Mouse (Mus musculus): Measurements from ENCODE around the gene Rilp.

Rilp gene

DNA sequence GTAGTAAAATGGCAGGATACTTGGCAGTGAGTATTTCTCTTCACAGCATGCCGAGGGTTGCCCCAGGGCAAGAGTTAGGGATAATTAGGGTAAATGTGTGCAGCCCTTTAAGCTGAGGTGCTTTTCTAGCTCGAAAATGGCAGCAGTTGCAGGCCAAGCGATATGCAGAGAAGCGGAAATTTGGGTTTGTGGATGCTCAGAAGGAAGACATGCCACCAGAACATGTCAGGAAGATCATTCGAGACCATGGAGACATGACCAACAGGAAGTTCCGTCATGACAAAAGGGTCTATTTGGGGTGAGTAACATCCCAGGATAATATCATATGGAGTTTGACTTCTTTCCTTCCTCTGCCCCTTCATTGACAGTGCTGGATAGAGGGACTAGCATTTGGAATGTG, 22.4 kb upstream of the Rilp start:
- WGBS, result 30% methylated on average over 6 of the region's 6 CpGs

DNA sequence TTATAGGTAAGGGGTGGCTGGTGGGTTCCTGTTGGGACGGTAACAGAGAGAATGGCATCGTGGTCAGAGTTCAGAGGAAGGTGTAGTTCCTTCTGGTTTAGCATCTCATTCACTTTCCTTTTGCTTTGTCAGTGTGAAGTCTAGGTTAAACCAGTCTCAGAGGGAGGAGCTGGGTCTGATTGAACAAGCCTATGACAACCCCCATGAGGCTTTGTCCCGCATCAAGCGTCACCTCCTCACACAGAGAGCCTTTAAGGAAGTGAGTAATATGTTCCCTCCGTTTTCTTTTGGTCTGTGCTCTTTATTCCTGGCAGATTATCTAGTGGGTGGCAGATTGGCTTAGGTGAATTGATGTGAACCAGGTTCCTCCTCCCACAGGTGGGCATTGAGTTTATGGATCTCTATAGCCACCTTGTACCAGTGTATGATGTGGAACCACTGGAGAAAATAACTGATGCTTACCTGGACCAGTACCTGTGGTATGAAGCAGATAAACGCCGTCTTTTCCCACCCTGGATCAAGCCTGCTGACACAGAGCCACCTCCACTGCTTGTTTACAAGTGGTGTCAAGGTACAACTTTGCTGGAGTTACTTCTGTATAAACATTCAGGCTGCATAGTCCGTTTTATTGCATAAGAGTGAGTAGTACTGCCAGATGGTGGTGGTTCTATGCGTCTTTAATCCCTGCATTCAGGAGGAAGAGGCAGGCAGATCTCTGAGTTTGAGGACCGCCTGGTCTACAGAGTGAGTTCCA, 15.4 kb upstream of the Rilp start:
- 92% methylated on average over 10 of the region's 10 CpGs for WGBS

DNA sequence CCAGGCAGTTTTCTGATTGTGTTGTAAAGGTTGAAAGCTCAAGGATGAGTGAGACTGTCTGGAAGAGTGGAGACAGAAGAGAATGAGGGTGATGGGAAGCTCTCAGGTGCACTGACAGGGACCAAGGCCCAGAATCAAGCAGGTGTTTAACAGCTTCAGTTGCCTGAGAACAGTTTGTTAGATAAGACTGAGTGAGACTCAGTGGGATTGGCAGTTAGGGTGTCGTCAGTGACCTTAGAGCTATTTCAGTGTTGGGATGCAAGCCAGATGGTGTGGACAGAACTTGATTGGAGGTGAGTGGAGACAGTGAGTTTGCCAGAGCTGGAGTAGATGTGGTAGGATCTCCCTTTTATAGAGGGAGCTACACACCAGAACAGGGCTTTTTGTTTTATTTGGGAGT, 11.8 kb upstream of the Rilp start:
- 63% methylated on average over 1 of the region's 1 CpGs for WGBS

DNA sequence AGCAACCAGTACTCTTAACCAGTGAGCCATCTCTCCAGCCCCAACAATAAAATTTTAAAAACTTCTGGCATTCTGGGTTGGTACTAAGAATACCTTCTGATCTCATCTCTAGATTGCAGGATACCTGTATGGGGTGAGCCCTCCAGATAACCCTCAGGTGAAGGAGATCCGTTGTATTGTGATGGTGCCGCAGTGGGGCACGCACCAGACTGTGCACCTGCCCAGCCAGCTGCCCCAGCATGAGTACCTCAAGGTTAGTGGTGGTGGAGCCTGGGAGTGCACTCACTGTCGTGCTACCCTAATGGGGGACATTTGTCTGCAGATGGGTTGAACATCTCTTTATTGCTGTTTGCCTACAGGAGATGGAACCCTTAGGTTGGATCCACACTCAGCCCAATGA, 1.7 kb upstream of the Rilp start:
- WGBS, result 94% methylated on average over 4 of the region's 4 CpGs

DNA sequence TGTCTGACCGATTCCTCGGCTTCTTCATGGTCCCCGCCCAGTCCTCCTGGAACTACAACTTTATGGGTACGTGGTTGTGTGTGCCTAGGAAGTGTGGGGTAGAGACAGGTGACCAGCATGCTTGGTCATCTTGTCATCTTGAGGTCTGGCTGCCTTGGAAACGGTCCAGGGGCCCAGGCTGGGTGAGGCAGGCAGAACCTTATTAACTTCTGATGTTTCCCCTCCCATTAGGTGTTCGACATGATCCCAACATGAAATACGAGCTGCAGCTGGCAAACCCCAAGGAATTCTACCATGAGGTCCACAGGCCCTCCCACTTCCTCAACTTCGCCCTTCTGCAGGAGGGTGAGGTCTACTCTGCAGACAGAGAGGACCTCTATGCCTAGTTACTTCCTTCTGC, 990 bp upstream of the Rilp start:
- 80% methylated on average over 8 of the region's 8 CpGs for WGBS

DNA sequence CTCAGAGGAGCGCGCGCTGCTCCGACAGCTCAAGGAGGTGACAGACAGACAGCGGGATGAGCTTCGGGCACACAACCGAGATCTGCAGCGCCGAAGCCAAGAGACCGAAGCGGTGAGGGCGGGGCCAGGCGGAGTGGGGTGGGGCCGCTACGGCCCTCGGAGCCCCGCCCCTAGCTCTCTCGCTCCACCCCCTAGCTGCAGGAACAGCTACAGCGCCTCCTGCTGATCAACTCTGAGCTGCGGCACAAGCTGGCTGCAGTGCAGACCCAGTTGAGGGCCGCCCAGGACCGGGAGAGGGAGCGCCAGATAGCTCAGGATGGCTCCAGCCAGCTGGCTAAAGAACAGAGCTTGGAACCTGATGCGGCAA, 716 bp downstream of the Rilp start:
- 2% methylated on average over 24 of the region's 24 CpGs for WGBS

DNA sequence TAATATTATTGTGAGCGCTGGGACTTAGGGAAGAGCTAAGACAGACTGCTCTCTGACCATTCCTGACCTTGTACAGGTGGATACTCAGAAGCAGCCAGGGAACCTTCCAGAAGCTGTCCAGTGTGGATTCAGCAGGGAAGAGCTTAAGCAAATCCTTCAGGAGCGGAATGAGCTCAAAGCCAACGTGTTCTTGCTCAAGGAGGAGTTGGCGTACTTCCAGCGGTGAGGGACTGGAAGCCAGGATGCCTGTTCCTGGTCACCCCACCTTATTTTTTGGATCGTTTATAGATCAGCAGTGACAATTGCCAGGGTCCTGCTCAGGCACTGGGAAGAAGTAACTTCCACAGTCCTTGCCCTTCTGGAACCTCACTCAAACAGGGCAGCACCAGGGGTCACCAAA, 1.3 kb downstream of the Rilp start:
- WGBS, result 68% methylated on average over 6 of the region's 6 CpGs

DNA sequence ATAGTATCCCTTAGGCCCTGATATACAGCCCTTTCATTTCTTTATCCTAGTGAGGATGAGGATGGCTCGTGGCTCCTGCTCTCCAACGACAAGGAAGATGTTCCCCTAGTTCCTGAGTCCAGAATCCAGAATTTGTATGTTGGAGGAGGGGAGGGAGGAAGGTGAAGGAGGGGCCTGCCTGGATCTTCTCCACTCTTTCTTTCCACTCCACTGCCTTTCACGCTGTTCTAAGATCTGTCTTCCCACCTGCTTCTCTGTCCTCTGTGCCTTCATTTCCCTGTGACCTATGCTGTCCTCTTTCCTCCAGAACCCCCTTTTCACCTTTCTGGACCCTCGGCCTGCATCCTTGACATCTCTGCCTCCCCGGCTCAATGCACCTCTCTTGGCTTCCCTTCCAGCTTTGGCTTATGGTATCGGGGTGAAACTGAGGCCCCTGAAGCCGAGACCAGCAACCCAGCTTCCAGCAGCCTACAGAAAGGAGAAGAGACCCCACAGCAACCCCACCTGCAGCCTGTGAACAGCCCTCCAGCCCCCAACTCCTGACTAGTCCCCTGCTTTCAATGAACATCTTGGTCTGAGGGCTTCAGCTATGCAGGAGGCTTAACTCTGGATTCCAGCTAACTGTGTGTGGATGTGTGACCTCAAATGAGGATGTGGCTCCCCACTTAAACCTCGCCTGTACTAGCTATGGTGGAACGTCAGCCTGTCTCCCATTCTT, 2.6 kb downstream of the Rilp start:
- WGBS, result 86% methylated on average over 9 of the region's 9 CpGs

DNA sequence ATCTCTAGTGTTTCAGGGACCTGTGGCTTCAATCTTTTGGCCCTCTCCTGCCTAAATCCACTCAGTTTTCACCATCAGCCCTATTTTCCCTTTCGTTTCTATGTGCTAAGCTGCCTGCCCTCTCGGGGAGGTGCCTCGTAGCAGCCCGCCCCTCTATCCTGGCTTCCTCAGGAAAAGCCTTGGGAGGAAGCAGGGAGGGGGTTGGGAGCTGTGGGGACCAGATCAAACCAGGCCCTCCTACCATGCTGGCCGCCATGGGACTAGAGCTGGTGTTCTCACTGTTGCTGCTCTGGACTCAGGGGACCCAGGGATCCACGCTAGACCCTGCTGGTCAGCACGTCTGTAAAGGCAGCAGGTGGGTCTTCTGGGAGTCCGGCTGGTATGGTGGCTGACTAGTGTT, 3.4 kb downstream of the Rilp start, which contains the start of gene Scarf1:
TSS of gene Scarf1 (plus strand) at position 205 of the 400 bp plus-strand sequence.
- WGBS, result 72% methylated on average over 8 of the region's 8 CpGs

DNA sequence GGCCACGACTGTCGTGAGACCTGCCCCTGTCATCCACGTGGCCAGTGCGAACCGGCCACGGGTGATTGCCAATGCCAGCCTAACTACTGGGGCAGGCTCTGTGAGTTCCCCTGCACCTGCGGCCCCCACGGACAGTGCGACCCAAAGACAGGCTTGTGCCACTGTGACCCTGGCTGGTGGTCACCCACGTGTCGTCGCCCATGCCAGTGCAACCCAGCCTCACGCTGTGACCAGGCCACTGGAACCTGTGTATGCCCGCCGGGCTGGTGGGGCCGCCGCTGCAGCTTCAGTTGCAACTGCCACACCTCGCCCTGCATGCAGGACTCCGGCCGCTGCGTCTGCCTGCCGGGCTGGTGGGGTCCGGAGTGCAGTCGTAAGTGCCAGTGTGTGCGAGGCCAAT, 5.3 kb downstream of the Rilp start:
- 96% methylated on average over 25 of the region's 25 CpGs for WGBS

DNA sequence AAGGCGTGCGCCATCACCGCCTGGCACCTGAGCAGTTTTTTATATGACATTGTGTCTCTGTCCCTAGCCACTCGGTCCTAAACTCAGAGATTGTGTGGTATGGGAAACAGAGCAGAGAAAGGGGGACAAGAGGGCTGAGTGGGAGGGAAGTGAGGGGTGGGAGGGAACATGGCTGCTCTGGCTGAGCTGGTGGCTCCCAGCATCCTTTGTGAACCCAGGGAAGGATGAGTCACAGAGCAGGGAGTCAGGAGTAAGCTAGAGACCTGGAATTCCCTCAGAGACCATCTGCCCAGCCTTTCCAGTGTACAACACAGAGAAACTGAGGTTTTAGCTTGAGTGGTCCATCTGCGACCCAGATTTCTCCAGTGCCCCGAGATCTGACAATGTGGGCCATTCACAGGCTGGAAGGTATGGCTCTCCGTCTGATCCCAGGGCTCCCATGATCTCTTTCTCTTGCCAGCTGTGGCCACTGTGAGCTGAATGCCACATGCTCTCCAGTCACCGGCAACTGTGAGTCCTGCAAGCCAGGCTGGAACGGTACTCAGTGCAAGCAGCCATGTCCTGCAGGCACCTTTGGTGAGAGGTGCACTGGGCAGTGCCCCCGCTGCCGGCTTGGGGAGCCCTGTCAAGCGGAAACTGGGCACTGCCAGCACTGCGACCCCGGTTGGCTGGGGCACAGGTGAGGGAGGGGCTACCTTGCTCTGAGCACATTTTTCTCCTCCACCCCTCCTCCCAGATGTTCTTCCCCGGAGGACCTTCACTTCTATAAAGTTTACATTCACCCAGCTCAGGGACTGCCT, 10.1 kb downstream of the Rilp start:
- WGBS, result 67% methylated on average over 15 of the region's 15 CpGs

DNA sequence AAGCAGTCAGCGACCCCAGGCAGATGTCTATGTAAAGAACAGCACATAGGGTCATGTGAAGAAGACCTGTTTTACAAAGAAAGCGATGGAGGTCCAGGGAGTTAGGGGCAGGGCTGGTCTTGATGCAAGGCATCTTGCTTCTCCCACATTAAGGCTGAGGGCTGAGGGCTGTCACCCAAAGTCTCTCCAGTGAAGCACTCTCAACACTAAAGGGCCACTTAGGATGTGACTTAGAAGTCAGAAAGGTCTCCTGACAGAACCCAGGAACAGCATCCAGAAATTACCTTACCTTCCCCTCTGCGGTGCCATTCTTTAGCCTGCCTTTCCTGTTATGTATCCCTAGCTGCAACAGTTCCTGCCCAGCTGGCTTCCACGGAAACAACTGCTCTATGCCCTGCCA, 11.7 kb downstream of the Rilp start:
- WGBS, result 89% methylated on average over 4 of the region's 4 CpGs

DNA sequence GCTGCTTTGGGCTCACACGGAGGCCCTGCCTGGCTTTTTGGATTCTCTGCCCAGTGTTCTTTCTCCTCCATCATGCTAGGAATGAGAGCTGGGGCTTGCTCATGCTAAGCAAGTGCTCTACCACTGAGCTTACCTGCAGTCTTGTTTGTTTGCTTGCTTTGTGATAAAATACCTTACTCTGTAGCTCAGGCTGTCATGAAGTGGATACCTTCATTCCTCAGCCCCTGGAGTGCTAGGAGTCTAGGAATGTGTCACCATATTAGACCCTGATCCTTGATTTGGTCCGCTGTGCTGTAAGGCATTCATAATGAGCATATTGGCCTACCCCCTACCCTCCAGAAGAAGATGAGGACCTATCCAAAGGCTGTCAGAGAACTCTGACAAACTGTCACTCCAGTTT, 12.9 kb downstream of the Rilp start:
- 89% methylated on average over 2 of the region's 2 CpGs for WGBS

DNA sequence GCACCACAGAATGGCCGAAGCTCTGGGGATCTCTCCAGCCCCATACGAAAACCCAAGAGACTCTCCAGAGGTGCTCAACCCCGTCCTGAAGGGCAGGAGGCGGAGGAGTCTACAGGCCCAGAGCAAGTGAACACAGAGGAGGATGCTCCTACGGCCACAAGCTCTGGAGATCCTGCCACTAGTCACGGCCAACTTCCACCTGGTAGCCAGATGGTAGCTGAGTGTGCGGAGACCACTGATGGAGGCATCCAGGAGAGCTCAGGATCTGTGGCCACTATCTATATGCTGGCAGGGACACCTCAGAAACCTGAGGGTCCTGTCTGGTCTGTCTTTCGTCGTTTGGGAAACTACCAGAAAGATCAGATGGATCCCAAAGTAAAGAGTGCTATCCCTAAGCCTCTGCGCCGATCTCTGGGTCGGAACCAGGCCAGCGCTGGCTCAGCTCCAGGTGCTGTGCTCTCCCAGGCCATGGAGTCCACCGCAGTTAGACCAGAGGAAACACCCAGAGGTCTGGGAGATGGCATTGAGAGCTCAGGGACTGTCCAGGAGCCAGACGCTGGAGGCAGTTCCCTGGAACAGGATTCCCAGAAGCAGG, 15.7 kb downstream of the Rilp start:
- WGBS, result 90% methylated on average over 15 of the region's 15 CpGs

DNA sequence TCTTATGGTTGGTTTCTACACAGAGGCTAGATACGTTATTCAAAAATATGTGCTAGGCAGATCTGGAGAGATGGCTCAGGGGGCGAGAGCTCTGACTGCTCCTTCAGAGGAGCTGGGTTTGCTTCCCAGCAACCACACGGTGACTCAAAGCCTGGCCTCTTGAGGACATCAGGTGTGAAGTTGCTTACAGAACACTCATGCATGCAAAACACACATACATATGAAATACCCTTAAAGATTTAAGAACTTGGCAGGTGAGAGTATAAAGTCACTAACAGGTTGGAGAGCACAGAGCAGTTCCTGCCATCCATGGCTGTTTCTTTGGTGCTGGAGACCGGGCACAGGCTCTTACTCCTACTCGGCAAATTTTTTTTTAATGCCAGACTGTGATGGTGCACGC, 17.0 kb downstream of the Rilp start:
- WGBS, result 90% methylated on average over 6 of the region's 6 CpGs

DNA sequence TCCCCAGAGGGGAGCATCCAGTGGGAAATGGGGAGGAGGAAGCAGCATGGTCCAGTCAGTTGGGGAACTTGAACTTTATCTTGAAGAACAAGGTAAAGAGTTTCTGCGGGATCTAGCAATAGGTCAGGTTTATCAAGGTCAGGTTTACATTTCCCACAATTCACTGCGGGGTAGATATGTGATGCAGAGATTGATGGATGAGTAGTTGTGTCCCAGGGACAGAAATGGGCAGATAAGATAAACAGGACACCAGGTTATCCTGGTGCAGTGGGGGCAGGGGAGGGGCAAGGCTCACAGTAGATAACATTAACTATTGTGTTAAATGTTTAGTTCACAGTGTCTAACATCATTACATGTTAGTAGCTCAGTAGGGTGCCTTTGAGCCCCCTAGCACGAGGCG, 19.9 kb downstream of the Rilp start:
- WGBS, result 59% methylated on average over 4 of the region's 4 CpGs

DNA sequence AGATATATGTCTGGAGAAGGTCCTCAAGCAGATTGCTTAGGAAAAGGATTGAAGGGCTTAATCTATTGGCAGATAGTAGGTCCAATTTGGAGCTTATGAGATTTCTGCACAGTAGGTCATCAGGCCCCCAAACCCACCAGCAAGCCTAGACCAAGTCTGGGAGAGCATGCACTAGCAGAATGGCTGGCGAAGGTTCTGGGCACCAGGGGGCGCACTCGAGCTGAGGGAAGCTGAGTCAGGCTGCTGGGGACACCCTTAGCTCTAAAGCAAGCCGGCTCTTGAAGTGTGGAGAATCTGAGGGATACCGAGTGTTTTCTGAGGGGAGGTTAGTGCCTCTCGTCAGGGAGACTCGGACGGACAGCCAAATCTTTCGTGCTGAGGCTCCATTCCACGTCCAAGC, 20.4 kb downstream of the Rilp start:
- 0% methylated on average over 10 of the region's 10 CpGs for WGBS

DNA sequence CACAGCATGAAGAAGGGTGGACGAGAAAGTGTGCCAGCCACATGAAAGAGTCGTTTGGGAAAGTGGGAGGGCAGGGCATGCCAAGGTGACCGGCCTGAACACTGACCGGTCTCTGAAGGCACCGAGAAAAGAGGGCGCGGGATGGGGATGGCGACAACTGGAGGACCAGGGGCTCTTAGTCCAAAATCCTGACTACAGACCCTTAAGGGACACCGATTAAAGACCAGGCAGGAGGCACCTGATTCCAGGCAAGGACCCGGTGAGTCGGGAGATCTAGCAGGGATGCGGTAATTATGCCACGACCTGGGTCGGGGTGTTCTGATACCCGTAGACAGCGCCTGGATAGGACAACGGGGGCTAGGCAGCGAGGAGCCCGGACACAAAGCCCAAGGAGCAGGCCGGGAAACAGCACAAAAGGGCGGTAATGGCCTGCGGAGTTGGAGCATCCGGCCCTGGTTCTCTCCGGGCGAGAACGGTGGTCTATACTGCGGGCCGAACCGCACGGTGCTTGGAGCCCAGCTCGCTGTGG, 21.0 kb downstream of the Rilp start:
- WGBS, result under 1% methylated on average over 31 of the region's 31 CpGs

DNA sequence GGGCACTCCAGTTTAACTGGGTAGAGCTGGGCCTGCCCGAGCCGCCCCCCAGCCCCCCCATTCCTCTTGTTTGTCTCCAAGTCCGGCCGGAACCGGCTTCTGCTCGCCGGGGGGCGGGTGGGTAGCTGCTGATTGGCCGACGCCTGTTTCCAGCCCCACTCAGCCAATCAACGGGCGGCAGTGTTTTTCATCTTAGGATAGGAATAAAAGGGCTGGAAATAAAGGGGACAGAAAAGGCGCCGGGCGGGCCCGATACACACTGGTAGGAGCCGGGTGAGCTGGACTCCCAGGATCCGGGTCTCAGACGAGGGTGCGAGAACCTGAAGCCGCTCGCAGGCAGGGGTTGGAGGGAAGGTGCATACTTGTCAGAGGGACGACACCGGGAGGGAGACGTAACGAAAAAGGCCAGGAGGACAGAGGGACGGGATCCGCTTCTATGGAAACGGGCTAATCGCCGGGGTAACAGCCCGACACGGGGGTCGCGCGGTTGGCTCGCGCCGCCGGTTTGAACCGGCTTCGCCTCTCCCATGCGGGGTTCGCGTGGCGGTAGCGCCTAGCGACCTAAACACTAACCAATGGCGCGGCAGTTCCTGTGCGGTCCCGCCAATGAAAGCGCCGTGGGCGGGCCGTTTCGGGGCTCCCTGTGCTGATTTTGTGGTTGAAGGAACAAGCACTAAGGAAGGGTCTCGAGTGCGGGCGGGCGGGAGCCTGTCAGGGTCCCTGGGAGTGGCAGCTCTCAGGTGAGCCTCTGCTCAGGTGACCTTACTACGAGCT, 21.8 kb downstream of the Rilp start, which contains the start of gene Slc43a2:
TSS of gene Slc43a2 (plus strand) at position 226 of the 774 bp plus-strand sequence.
- WGBS, result under 1% methylated on average over 62 of the region's 62 CpGs

DNA sequence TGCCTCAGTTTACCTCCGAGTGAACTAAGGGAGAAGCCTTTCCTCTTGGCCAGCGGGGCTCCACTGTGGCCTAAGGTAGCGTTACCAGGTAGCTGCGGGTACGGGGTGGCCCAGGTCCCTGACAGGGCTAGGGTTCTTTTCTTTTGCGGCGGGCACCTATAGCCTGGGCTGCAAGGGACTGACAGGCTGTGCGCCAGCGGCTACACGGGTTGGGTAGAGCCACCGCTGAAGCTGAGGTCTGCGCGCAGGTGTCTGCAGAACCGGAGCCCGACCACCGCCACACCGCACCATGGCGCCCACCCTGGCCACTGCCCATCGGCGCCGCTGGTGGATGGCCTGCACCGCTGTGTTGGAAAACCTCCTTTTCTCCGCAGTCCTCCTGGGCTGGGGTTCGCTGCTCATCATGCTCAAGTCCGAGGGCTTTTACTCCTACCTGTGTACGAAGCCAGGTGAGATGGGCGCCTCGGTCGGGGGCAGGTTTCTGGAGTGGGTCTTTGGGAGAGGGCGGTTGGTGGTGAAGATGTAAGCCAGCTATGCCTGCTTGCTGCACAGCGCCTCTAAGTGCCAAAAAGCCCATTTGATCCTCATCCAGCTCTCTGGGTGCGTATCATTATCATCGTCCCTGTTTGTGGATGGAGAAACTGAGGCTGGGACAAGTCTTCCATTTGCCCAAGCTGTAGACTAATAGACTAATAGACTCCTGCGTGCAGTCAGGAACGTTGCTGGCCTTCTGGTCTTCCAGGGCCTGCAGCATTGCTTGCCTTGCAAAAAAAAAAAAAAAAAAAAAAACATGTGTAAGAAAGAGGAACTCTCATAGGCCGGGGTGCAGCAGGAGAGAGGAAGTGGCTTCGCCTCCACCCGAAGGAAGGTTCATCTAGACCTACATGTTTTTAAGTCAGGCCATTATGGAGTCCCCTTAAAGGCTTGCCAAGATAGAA, 22.7 kb downstream of the Rilp start:
- 4% methylated on average over 38 of the region's 38 CpGs for WGBS
